Mouse (Mus musculus): ENCODE data around the gene Gm10310.
"Not testable (repeated sequence)": the region's sequence is repeated elsewhere in the genome, so short reads cannot be mapped to it uniquely, and the experiment has no call there.

Gm10310 gene

GRCm38 (mm10) chr10:129984962-129985361 is at the start of gene Gm10310:
TSS of gene Gm10310 (minus strand) at chr10:129985062.
- not testable (repeated sequence) for DNase-seq (ENCODE audit: low spot score)

- DNase-seq (ENCODE audit: low spot score): no peak
Measured at GRCm38 (mm10) chr10:130030048-130030447, 45.2 kb upstream of the Gm10310 start, which contains the start of gene Olfr821. TSS of gene Olfr821 (plus strand) at chr10:130030348.

GRCm38 (mm10) chr10:130012321-130012720 is 27.5 kb upstream of the Gm10310 start, which contains the start of gene Olfr820:
TSS of gene Olfr820 (plus strand) at chr10:130012621.
- no peak for DNase-seq (ENCODE audit: low spot score)

GRCm38 (mm10) chr10:130005366-130005765 is 20.5 kb upstream of the Gm10310 start:
- DNase-seq (ENCODE audit: low spot score): not testable (repeated sequence)

GRCm38 (mm10) chr10:130004104-130004503 is 19.2 kb upstream of the Gm10310 start:
- DNase-seq (ENCODE audit: low spot score): not testable (repeated sequence)

GRCm38 (mm10) chr10:129981867-129982266 is 3.0 kb downstream of the Gm10310 start:
- not testable (repeated sequence) for DNase-seq (ENCODE audit: low spot score)

- DNase-seq (ENCODE audit: low spot score): not testable (repeated sequence)
Measured at GRCm38 (mm10) chr10:129976040-129976439, 8.8 kb downstream of the Gm10310 start, which contains the start of gene Olfr247. TSS of gene Olfr247 (minus strand) at chr10:129976140.

- DNase-seq (ENCODE audit: low spot score): not testable (repeated sequence)
Measured at GRCm38 (mm10) chr10:129972994-129973393, 11.9 kb downstream of the Gm10310 start.

- not testable (repeated sequence) for DNase-seq (ENCODE audit: low spot score)
Measured at GRCm38 (mm10) chr10:129967166-129967565, 17.7 kb downstream of the Gm10310 start, which contains the start of gene Olfr819. TSS of gene Olfr819 (minus strand) at chr10:129967266.

GRCm38 (mm10) chr10:129966232-129966631 is 18.6 kb downstream of the Gm10310 start:
- DNase-seq (ENCODE audit: low spot score): not testable (repeated sequence)

GRCm38 (mm10) chr10:129949000-129949399 is 35.9 kb downstream of the Gm10310 start, which contains the start of gene Olfr818:
TSS of gene Olfr818 (minus strand) at chr10:129949100.
- no peak for DNase-seq (ENCODE audit: low spot score)

Measured in embryo, embryonic 10.5 days (tissue).